Mouse (Mus musculus) CH12.LX (cell line): ENCODE results near the gene Il11ra1.

ENCODE experiments used
- CTCF ChIP-seq, 2 experiments: IDR thresholded peaks in 1 of 2; conservative IDR thresholded peaks in 1 of 2; 2 replicates each; pipeline ENCODE4 v1.5.1; 2011 to 2012; ENCODE audit warnings: low read depth in 2 of 2, low read length in 2 of 2, improper control_type of control experiment in 1 of 2, inconsistent platforms in 1 of 2, mild to moderate bottlenecking in 1 of 2, moderate library complexity in 1 of 2
- EP300 ChIP-seq: IDR thresholded peaks from 2 replicates; pipeline ENCODE4 v1.6.1; 2011; ENCODE audit warnings: low read length, improper control_type of control experiment
- HCFC1 ChIP-seq: IDR thresholded peaks from 2 replicates; pipeline ENCODE4 v1.6.1; 2012; ENCODE audit warnings: low read depth, mild to moderate bottlenecking, inconsistent platforms, low read length, improper control_type of control experiment
- MAFK ChIP-seq: IDR thresholded peaks from 2 replicates; pipeline ENCODE4 v1.6.1; 2011; ENCODE audit warnings: low read length, improper control_type of control experiment; ENCODE audit not compliant: insufficient replicate concordance
- MAX ChIP-seq: IDR thresholded peaks from 2 replicates; pipeline ENCODE4 v1.6.1; 2011; ENCODE audit warnings: low read length, improper control_type of control experiment
- POLR2A ChIP-seq: IDR thresholded peaks from 2 replicates; pipeline ENCODE4 v1.6.1; 2011; ENCODE audit warnings: low read depth, mild to moderate bottlenecking, improper control_type of control experiment, low read length
- POLR2AphosphoS2 ChIP-seq: IDR thresholded peaks from 2 replicates; pipeline ENCODE4 v1.6.1; 2011; ENCODE audit warnings: low read depth, low read length, improper control_type of control experiment
- RCOR1 ChIP-seq: conservative IDR thresholded peaks from 2 replicates; pipeline ENCODE4 v1.6.1; 2012; ENCODE audit warnings: low read depth, mild to moderate bottlenecking, inconsistent platforms, low read length, improper control_type of control experiment
- UBTF ChIP-seq: IDR thresholded peaks from 2 replicates; pipeline ENCODE4 v1.6.1; 2012; ENCODE audit warnings: low read depth, mild to moderate bottlenecking, inconsistent platforms, low read length, improper control_type of control experiment, moderate library complexity
- ZNF384 ChIP-seq: IDR thresholded peaks from 2 replicates; pipeline ENCODE4 v1.6.1; 2012; ENCODE audit warnings: low read depth, low read length, improper control_type of control experiment, inconsistent platforms

GRCm38 (mm10) chr4:41745021-41745420 lies 45.2 kb downstream of the Il11ra1 start:
- TF ChIP-seq ZNF384 (no peak), CTCF (conservative IDR thresholded peaks at IDR 0.05 in 1 of 2, IDR thresholded peaks at IDR 0.05 in 1 of 2; ENCODE audit: low read depth in 2 of 2, low read length in 2 of 2) (no peak), EP300 (no peak), UBTF (no peak), RCOR1 (no peak), MAX (no peak), HCFC1 (no peak), POLR2A (no peak), POLR2AphosphoS2 (no peak), MAFK (no peak)
